Mouse (Mus musculus): ENCODE measurements around the gene Agl. TPM values are rescaled to one million over a fixed set of nuclear protein-coding genes. Genes with fewer than 3 reads are reported as not detected.

Agl gene
- polyA plus RNA-seq (2016; fragmentation: Nextera tagmentation; extraction: Ambion mirVana): 9.9 and 10.2 TPM in 2 replicates

DNA sequence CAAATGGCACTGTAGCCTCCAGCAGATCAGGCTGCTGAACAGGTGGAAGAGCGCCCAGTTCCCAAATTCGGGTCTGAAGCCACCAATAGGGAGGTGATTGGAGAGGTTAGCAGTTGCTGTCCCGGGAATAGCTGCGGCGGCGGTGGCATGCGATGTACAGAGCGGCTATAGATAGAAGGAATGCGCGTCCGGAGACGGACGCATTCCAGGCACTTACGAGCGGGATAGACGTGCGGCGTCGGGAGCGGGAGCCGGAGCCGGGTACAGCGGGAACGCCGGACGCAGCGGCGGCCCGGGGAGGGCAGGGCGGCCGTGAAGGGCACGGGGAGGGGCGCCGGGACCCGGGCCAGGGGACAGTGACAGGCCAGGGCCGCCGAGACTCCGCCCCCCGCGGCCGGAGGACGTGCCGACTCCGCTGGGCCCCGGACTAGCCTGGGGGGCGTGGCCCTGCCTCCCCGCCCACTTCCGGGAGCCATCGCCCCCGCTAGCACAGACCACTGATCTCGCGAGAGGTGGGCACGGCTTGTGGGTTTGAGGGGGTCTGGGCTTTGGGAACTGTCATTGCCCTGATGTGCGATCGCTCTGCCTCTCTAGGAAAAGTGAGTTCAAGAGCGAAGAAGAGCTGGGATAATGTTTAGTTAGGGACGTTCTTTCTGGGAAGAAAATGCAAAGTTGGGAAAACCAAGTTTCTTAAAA, at the start of gene Agl:
Agl (minus strand) TSS at position 356 of the 696 bp plus-strand sequence.
- WGBS: under 1% methylated on average over 57 of the region's 57 CpGs
- H3K27ac ChIP-seq (replicated peaks): peak within 1 kb of the TSS; percentile 86
- H3K36me3 ChIP-seq (replicated peaks): no peaks in the 10 kb centered on the region; the same call in 1 of the 2 replicates
- H3K9me3 ChIP-seq: no peaks in the 10 kb centered on the region
- peak; percentile 98 for DNase-seq (ENCODE audit: low spot score)
- peaks cover 14% of the 10 kb centered on the region for H3K4me1 ChIP-seq
- no peaks in the 10 kb centered on the region for H3K27me3 ChIP-seq (replicated peaks; ENCODE audit: low read depth, poor library complexity, severe bottlenecking)
- peak within 1 kb of the TSS; percentile 70 for H3K4me3 ChIP-seq

DNA sequence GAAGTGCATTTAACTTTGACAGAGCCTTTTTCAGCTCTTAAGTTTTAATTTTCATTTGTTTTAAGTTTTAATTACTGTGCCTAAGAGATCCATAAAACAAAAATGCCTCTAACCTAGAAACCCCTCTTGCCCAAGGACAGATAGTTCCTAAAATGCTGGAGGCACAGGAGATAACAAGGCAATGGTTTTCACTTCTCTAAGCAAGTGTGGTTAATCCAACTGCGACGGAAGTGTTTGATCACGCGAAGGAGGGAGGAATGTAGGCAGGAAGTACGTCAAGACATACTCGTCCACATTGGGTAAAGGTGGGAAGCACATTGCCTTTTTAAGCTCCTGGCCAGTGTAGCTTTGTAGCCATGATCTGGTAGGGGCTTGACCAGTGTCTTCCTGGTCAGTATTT, 49.6 kb upstream of the Agl start:
- Histone ChIP-seq H3K9me3 (no peaks in the 10 kb centered on the region), H3K27ac (replicated peaks) (no peak overlapping the region), H3K4me3 (no peak overlapping the region), H3K4me1 (peaks cover 6% of the 10 kb centered on the region), H3K36me3 (replicated peaks) (no peaks in the 10 kb centered on the region), H3K27me3 (replicated peaks; ENCODE audit: low read depth, poor library complexity, severe bottlenecking) (no peaks in the 10 kb centered on the region)
- WGBS: 81% methylated on average over 6 of the region's 6 CpGs
- DNase-seq (ENCODE audit: low spot score): no peak

DNA sequence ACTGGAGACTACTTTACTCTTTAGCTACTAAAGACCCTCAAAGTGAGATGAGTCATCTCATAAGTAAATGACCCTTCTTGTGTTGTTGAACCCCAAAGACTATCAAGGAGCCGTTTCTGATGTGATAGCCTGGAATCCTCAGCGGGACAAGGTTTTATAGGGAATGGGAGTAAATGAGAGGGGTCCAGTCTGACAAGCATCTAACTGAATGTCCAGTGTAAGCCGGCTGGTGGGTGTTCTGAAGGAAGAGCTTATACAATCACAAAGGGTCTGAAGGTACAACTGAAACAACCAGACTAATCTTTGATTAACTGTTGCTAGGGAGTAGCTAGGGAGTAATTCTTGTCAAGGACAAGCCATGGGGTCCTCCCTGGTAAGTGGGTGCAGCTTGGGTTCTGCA, 44.5 kb upstream of the Agl start:
- no peak for DNase-seq (ENCODE audit: low spot score)
- Histone ChIP-seq H3K4me1 (no peaks in the 10 kb centered on the region), H3K9me3 (no peaks in the 10 kb centered on the region), H3K36me3 (replicated peaks) (no peaks in the 10 kb centered on the region), H3K4me3 (no peak overlapping the region), H3K27ac (replicated peaks) (no peak overlapping the region), H3K27me3 (replicated peaks; ENCODE audit: low read depth, poor library complexity, severe bottlenecking) (no peaks in the 10 kb centered on the region)
- 91% methylated on average over 3 of the region's 3 CpGs for WGBS

DNA sequence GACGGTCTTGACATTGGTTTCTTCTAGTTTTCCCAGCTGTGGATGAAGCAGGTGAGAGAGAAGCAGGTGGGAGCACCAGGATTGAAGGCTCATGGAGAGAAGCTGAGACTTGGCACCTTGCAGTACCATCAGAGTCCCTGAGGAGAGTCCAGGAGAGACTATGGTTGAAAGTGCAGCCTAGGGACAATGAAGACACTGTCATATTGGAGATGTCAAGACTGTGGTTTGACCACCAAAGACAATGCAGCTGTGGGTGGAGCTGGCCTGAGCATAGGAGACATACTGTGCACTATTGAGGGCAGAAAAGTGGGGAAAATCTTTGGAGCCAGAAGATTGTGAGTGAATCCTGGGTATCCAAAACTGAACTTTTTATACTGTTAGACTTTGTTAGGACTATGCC, 42.4 kb upstream of the Agl start:
- Histone ChIP-seq H3K9me3 (no peaks in the 10 kb centered on the region), H3K4me1 (no peaks in the 10 kb centered on the region), H3K27ac (replicated peaks) (no peak overlapping the region), H3K27me3 (replicated peaks; ENCODE audit: low read depth, poor library complexity, severe bottlenecking) (no peaks in the 10 kb centered on the region), H3K4me3 (no peak overlapping the region), H3K36me3 (replicated peaks) (no peaks in the 10 kb centered on the region)
- 82% methylated on average over 1 of the region's 1 CpGs for WGBS
- no peak for DNase-seq (ENCODE audit: low spot score)

DNA sequence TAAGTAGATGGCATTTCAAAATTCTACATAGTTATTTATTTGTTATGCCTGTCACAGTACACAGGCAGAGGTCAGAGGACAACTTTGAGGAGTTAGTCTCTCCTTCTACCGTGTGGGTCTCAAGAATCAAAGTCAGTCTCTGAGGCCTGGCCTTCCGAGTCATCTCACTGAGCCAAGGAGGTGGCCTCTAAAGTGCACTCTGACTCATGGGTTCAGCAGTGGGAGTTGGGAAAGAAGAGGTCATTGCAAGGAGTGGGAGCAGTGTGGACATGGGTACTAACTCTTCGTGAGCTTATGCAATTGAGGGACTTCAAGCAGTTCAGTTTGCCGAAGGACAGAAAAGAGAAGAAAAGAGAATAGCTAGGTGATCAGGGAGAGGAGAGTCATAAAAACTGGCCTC, 41.0 kb upstream of the Agl start:
- no peaks in the 10 kb centered on the region for H3K27me3 ChIP-seq (replicated peaks; ENCODE audit: low read depth, poor library complexity, severe bottlenecking)
- DNase-seq (ENCODE audit: low spot score): no peak
- H3K9me3 ChIP-seq: no peaks in the 10 kb centered on the region
- H3K36me3 ChIP-seq (replicated peaks): no peaks in the 10 kb centered on the region
- 87% methylated on average over 4 of the region's 4 CpGs for WGBS
- no peaks in the 10 kb centered on the region for H3K4me1 ChIP-seq
- no peak overlapping the region for H3K27ac ChIP-seq (replicated peaks)
- H3K4me3 ChIP-seq: no peak overlapping the region

DNA sequence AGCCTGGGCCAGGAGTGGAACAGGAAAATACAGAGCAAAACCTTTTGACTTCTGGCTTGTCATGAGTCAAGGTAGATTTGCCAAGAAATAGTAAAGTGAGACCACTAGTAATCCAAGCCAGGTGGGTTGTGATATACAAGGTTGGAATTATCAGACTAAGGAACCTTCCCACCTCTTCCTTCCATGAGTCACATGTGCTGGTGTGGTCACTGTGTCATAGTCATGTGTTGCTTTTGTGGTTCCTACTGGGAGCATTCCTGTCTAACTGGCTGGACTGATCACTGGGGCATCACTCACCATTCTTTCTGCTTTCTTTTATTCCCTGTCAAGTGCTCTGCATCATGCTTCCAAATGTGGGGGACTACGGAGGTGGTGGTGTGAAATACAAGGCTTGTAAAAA, 40.1 kb upstream of the Agl start:
- no peak for DNase-seq (ENCODE audit: low spot score)
- WGBS: 96% methylated on average over 1 of the region's 1 CpGs
- Histone ChIP-seq H3K36me3 (replicated peaks) (no peaks in the 10 kb centered on the region), H3K4me3 (no peak overlapping the region), H3K9me3 (no peaks in the 10 kb centered on the region), H3K4me1 (no peaks in the 10 kb centered on the region), H3K27me3 (replicated peaks; ENCODE audit: low read depth, poor library complexity, severe bottlenecking) (no peaks in the 10 kb centered on the region), H3K27ac (replicated peaks) (no peak overlapping the region)

DNA sequence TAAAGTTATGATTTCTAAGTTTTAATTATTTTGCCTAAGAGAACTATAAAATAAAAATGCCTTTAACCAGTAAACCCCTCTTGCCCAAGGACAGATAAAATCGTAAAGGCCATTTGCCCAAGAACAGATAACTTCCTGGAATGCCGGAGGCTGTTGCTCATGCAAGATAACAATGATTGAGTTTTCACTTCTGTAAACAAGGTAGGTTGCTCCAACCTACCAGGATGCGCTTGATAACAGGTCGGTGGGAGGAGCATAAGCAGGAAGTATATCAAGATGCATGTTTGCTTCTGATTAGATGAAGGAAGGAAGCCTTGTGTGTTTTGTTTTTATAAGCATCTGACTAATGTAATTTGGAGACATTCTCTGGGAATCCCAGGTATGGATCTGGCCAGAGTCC, 38.1 kb upstream of the Agl start:
- Histone ChIP-seq H3K27me3 (replicated peaks; ENCODE audit: low read depth, poor library complexity, severe bottlenecking) (no peaks in the 10 kb centered on the region), H3K36me3 (replicated peaks) (no peaks in the 10 kb centered on the region), H3K27ac (replicated peaks) (no peak overlapping the region), H3K4me3 (no peak overlapping the region), H3K4me1 (no peaks in the 10 kb centered on the region), H3K9me3 (no peaks in the 10 kb centered on the region)
- WGBS: 84% methylated on average over 4 of the region's 4 CpGs
- no peak for DNase-seq (ENCODE audit: low spot score)

DNA sequence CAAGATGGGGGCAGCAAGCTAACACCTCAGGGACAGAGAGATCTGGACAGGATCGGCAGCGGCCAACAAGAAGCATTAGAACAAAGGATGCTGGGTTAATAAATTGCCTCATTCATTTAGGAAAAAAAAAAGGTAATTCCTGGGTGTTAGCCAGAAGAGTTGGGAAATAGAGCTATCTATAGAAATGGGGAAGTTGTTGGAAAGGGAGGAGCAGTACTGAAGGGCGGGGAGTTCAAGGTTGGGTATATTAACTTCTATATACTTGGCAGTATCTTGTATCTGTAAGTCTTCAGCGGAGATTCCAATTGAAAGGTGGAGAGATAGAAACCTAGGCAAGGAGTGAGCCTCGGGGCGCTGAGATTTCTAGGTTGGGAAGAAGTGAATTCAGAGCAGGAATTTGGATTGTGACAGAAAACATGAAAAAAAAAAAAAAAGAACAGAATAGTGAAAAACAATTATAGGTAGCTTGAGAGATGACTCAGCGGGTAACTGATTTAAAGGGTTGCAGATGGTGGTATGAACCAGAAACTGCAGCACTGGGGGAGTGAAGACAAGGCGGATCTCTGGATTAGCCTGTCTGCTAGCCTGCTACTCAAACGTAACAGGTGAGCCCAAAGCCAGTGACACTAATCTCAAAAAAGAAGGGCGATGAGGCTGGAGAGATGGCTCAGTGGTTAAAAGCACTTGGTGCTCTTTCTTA, 37.1 kb upstream of the Agl start:
- no peaks in the 10 kb centered on the region for H3K4me1 ChIP-seq
- H3K27ac ChIP-seq (replicated peaks): no peak overlapping the region
- no peaks in the 10 kb centered on the region for H3K36me3 ChIP-seq (replicated peaks)
- no peak overlapping the region for H3K4me3 ChIP-seq
- no peaks in the 10 kb centered on the region for H3K27me3 ChIP-seq (replicated peaks; ENCODE audit: low read depth, poor library complexity, severe bottlenecking)
- WGBS: 91% methylated on average over 10 of the region's 10 CpGs
- no peak for DNase-seq (ENCODE audit: low spot score)
- H3K9me3 ChIP-seq: no peaks in the 10 kb centered on the region

DNA sequence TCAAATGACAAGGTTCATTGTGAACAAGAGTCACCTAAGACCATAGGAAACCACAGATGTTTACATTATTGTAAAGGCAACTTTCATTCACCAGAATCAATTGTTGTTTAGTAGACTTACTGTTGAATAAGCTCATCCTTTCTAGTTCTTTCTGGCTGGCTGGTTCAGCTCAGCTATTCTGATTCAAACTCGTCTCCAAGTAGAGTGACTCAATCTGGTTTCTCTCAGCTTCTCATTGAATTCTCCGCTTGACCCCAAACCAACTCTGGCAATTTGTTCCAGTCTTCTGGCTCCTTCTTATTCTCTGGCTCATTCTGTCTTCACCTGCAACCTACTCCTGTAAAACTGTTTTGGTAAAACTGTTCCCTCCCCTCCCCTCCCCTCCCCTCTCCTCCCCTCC, 33.3 kb upstream of the Agl start:
- no peaks in the 10 kb centered on the region for H3K36me3 ChIP-seq (replicated peaks)
- H3K4me3 ChIP-seq: no peak overlapping the region
- no peak overlapping the region for H3K27ac ChIP-seq (replicated peaks)
- H3K4me1 ChIP-seq: no peaks in the 10 kb centered on the region
- 84% methylated on average over 2 of the region's 2 CpGs for WGBS
- no peaks in the 10 kb centered on the region for H3K27me3 ChIP-seq (replicated peaks; ENCODE audit: low read depth, poor library complexity, severe bottlenecking)
- no peak for DNase-seq (ENCODE audit: low spot score)
- no peaks in the 10 kb centered on the region for H3K9me3 ChIP-seq

DNA sequence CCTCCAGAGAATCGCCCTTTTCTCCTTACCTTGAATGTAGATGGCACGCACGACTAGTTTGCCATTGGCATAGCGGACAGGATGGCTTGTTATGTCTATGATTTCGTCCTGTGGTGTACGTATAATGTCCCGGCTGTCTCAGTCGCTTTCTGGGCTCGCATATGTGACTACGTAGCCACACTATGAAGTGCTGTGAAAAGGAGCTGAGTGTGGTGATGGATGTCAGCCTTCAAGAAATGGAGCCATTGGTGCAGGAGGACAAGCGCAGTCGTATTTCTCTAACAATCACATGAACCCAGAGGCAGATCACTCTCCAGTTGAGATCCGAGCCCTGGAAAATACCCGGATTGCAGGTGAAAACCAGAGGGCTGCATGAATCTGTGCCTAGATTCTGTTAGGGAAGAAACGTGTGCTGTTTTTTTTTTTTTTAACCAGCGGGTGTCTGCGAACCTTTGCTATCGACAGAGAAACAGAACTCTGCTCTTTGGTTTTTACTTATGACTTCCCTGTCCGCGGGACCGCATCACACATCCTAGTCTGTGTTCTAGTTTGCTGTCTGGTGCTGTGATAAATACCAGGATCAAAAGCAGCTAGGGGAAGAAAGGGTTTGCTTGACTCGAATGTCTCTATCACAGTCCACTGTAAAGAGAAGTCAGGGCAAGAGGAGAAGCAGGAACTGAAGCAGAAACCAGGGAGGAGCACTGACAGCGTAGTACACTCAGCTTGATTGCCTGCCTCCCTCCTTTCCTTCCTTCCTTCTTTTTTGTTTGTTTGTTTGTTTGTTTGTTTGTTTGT, 28.9 kb upstream of the Agl start:
- H3K27ac ChIP-seq (replicated peaks): no peak overlapping the region
- WGBS: 84% methylated on average over 23 of the region's 23 CpGs
- no peaks in the 10 kb centered on the region for H3K36me3 ChIP-seq (replicated peaks)
- DNase-seq (ENCODE audit: low spot score): no peak
- no peaks in the 10 kb centered on the region for H3K9me3 ChIP-seq
- no peaks in the 10 kb centered on the region for H3K27me3 ChIP-seq (replicated peaks; ENCODE audit: low read depth, poor library complexity, severe bottlenecking)
- peaks cover 4% of the 10 kb centered on the region; the same call in 1 of the 2 replicates for H3K4me1 ChIP-seq
- no peak overlapping the region for H3K4me3 ChIP-seq

DNA sequence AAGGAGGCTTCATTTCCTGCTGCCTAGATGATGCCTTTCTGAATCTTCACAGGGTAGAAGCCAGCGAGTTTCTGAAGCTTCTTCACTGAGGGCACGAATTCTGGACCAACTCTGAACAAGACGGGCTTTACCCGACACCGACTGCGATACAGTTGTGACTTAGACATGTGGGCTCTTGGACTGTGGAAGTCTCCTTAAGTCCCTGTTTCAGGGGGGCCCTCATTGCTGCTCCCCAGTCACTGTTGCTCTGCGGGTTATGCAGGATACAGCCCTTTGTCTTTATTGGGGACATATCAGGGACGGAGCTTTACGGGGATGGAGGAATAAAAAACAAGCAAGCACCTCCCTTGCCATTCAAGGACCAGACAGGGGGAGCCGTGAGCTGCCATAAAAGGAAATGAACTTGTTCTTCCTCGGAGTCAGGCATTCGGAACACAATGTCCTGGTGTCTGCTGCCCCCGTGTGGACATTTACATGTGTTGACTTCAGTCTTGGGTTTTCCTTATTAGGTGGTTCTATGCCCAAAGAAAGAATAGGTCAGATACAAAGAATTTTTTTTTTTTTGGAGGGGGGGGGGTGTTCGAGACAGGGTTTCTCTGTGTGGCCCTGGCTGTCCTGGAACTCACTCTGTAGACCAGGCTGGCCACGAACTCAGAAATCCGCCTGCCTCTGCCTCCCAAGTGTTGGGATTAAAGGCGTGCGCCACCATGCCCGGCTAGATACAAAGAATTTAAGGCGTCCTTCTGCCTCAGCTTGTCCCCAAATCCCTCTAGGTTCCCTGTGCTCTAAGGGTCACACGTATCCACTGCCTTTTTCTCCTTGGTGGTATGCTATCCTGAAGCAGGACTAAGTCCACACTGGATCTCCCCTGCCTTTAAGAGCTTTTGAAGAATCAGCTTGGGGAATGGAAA, 28.1 kb upstream of the Agl start:
- H3K4me1 ChIP-seq: peaks cover 4% of the 10 kb centered on the region; the same call in 1 of the 2 replicates
- peak overlapping the region; percentile 78 for H3K27ac ChIP-seq (replicated peaks)
- no peaks in the 10 kb centered on the region for H3K9me3 ChIP-seq
- 26% methylated on average over 21 of the region's 21 CpGs for WGBS
- H3K27me3 ChIP-seq (replicated peaks; ENCODE audit: low read depth, poor library complexity, severe bottlenecking): no peaks in the 10 kb centered on the region
- peak overlapping the region; percentile 49 for H3K4me3 ChIP-seq
- peak; percentile 89 for DNase-seq (ENCODE audit: low spot score)
- no peaks in the 10 kb centered on the region for H3K36me3 ChIP-seq (replicated peaks)

DNA sequence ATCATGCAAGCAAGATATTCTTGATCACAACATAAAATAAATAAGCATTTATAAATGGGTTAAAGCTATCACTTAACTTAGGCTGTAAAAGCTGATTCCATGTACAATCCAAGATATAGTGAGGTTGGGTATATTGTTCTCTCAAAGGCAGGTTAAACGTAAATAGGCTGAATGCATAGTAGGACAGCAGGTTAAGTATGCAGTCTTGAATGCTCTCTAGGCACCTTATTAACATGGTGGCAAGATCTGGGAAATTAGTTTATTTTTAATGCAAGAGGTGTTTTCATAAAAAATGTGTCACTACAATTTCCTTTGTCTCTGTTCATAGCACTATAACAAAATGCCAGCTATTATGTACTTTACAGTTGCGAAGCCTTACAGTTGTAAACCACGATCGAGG, 27.4 kb upstream of the Agl start:
- WGBS: 82% methylated on average over 4 of the region's 4 CpGs
- no peak for DNase-seq (ENCODE audit: low spot score)
- no peaks in the 10 kb centered on the region for H3K27me3 ChIP-seq (replicated peaks; ENCODE audit: low read depth, poor library complexity, severe bottlenecking)
- H3K4me3 ChIP-seq: peak overlapping the region; percentile 49
- no peaks in the 10 kb centered on the region for H3K9me3 ChIP-seq
- no peaks in the 10 kb centered on the region for H3K36me3 ChIP-seq (replicated peaks)
- peaks cover 4% of the 10 kb centered on the region; the same call in 1 of the 2 replicates for H3K4me1 ChIP-seq
- peak overlapping the region; percentile 78; the same call in 1 of the 2 replicates for H3K27ac ChIP-seq (replicated peaks)
